Mouse (Mus musculus): ENCODE measurements around the gene Pomgnt1.

- TF ChIP-seq POLR2AphosphoS2 (IDR thresholded peaks at IDR 0.05; ENCODE audit: insufficient read length, low read depth) (no peak), E2F4 (IDR thresholded peaks at IDR 0.05; ENCODE audit: insufficient read depth) (no peak), POLR2A (IDR thresholded peaks at IDR 0.05; ENCODE audit: insufficient read length, low read depth) (no peak), USF1 (IDR thresholded peaks at IDR 0.05; ENCODE audit: low read depth) (no peak), CEBPB (IDR thresholded peaks at IDR 0.05; ENCODE audit: insufficient read depth, poor library complexity, severe bottlenecking) (no peak), MYOD1 (IDR thresholded peaks at IDR 0.05; ENCODE audit: control insufficient read depth in 1 of 3, insufficient read length in 2 of 3, low read depth in 2 of 3) (no peak), MAX (IDR thresholded peaks at IDR 0.05; ENCODE audit: low read depth) (no peak), MYOG (IDR thresholded peaks at IDR 0.05; ENCODE audit: control insufficient read depth in 1 of 3, insufficient read depth in 1 of 3, insufficient read length in 2 of 3, low read depth in 2 of 3) (no peak)
These were observed 22.7 kb upstream of the Pomgnt1 start for GRCm38 (mm10) chr4:116100959-116101358.
